Mouse (Mus musculus) inflammation-experienced regulatory T-cells (primary cell): ENCODE results near the gene Bicral. TPM values are rescaled to one million over a fixed set of nuclear protein-coding genes. Genes with fewer than 3 reads are reported as not detected.

ENCODE experiments used
- polyA plus RNA-seq, 2 experiments: library from polyadenylated mRNA; unstranded; fragments of 100-300 nt; shearing (Covaris generic); gene quantifications; one replicate each; pipeline ENCODE4 v1.2.1; 2017

The Bicral gene
- polyA plus RNA-seq = 10 to 100 TPM; 35.0 to 36.8 TPM

GRCm38 (mm10) chr17:46857903-46858748 is at the start of gene Bicral:
Bicral (minus strand) TSS chr17:46858482.

GRCm38 (mm10) chr17:46890116-46890815 is 32.0 kb upstream of the Bicral start, which contains the start of gene Tbcc:
Tbcc (plus strand) TSS chr17:46890684.

GRCm38 (mm10) chr17:46782341-46783221 is 75.7 kb downstream of the Bicral start, which contains the start of gene Rpl7l1:
Rpl7l1 (minus strand) TSS chr17:46782672.

GRCm38 (mm10) chr17:46772404-46773277 is 85.6 kb downstream of the Bicral start, which contains the start of gene 2310039H08Rik:
2310039H08Rik (plus strand) TSS chr17:46772635.

GRCm38 (mm10) chr17:46763544-46763943 is 94.7 kb downstream of the Bicral start, which contains the start of gene Ptcra:
Ptcra (minus strand) TSS chr17:46763712.

GRCm38 (mm10) chr17:46751794-46752556 is 106.3 kb downstream of the Bicral start, which contains the start of gene Cnpy3:
Cnpy3 (minus strand) TSS chr17:46752214.

Other genes with a start within 250 kb of the Bicral start
- under 1 TPM; 0.05 to 0.65 TPM for gene Ptk7, start 229.0 kb downstream of the Bicral start, polyA plus RNA-seq
- gene Klc4, start 212.5 kb downstream of the Bicral start, polyA plus RNA-seq = 10 to 100 TPM; 20.3 to 22.7 TPM
- 10 to 100 TPM; 43.1 to 70.4 TPM for gene Mrpl2, start 212.3 kb downstream of the Bicral start, polyA plus RNA-seq
- gene Cul7, start 208.1 kb downstream of the Bicral start, polyA plus RNA-seq = 10 to 100 TPM in 1 of 2 experiments, 1 to 10 TPM in 1; 4.5 to 10.7 TPM
- 10 to 100 TPM; 58.4 to 61.9 TPM for gene Rrp36, start 184.1 kb downstream of the Bicral start, polyA plus RNA-seq
- 100 to 1,000 TPM; 121 to 157 TPM for gene Mea1, start 179.7 kb downstream of the Bicral start, polyA plus RNA-seq
- 10 to 100 TPM; 49.1 to 55.5 TPM for gene Klhdc3, start 177.6 kb downstream of the Bicral start, polyA plus RNA-seq
- 10 to 100 TPM; 68.8 to 83.5 TPM for gene Ppp2r5d, start 153.4 kb downstream of the Bicral start, polyA plus RNA-seq
- gene Pex6, start 147.0 kb downstream of the Bicral start, polyA plus RNA-seq = 10 to 100 TPM; 46.9 to 49.2 TPM
- 1 to 10 TPM; 1.2 to 2.7 TPM for gene Gnmt, start 129.3 kb downstream of the Bicral start, polyA plus RNA-seq
- 10 to 100 TPM; 52.9 to 67.7 TPM for gene Cnpy3, start 106.3 kb downstream of the Bicral start, polyA plus RNA-seq
- gene Ptcra, start 94.8 kb downstream of the Bicral start, polyA plus RNA-seq = under 1 TPM in 1 of 2 experiments, not detected in 1; 0.66 TPM
- gene 2310039H08Rik, start 85.8 kb downstream of the Bicral start, polyA plus RNA-seq = 10 to 100 TPM; 25.3 to 26.4 TPM
- 100 to 1,000 TPM; 118 to 123 TPM for gene Rpl7l1, start 75.8 kb downstream of the Bicral start, polyA plus RNA-seq
- 10 to 100 TPM; 52.3 to 54.9 TPM for gene Tbcc, start 32.2 kb upstream of the Bicral start, polyA plus RNA-seq
- gene Prph2, start 52.0 kb upstream of the Bicral start, polyA plus RNA-seq = 1 to 10 TPM in 1 of 2 experiments, under 1 TPM in 1; 0.41 to 1.3 TPM
- 10 to 100 TPM; 51.5 to 54.6 TPM for gene Ubr2, start 152.1 kb upstream of the Bicral start, polyA plus RNA-seq